Mouse (Mus musculus) heart, embryonic 13.5 days (tissue): ENCODE data around the gene March8. TPM values are rescaled to one million over a fixed set of nuclear protein-coding genes. Genes with fewer than 3 reads are reported as not detected.

Experiments used
- ATAC-seq: fragments of 200-750 bp; cut with Nextera tagmentation; 2 replicates; pipeline ENCODE4 v1.8.0; 2017; ENCODE audit warnings: moderate TSS enrichment; ENCODE audit not compliant: insufficient number of reproducible peaks, low FRiP score, low TSS enrichment; ENCODE audit errors: extremely low read depth
- H3K27ac ChIP-seq: fragments of 300-500 bp; sonication (generic); replicated peaks from 2 replicates; pipeline ENCODE4 v1.5.1; 2015; ENCODE audit warnings: moderate library complexity, mild to moderate bottlenecking, inconsistent platforms
- H3K27me3 ChIP-seq: fragments of 300-500 bp; sonication (generic); replicated peaks from 2 replicates; pipeline ENCODE4 v1.6.1; 2015; ENCODE audit warnings: mild to moderate bottlenecking, inconsistent platforms
- H3K36me3 ChIP-seq: fragments of 300-500 bp; sonication (generic); 2 replicates; pipeline ENCODE4 v1.6.1; 2015; ENCODE audit warnings: mild to moderate bottlenecking, inconsistent platforms
- H3K4me1 ChIP-seq: fragments of 300-500 bp; sonication (generic); 2 replicates; pipeline ENCODE4 v1.6.1; 2015; ENCODE audit warnings: inconsistent platforms
- H3K4me2 ChIP-seq: fragments of 300-500 bp; sonication (generic); 2 replicates; pipeline ENCODE4 v1.6.1; 2015; ENCODE audit warnings: inconsistent platforms, mild to moderate bottlenecking, moderate library complexity
- H3K4me3 ChIP-seq: fragments of 300-500 bp; sonication (generic); 2 replicates; pipeline ENCODE4 v1.5.1; 2015; ENCODE audit warnings: moderate library complexity, mild to moderate bottlenecking, inconsistent platforms
- H3K9ac ChIP-seq: fragments of 300-500 bp; sonication (generic); 2 replicates; pipeline ENCODE4 v1.6.1; 2015; ENCODE audit warnings: inconsistent platforms, mild to moderate bottlenecking, moderate library complexity
- H3K9me3 ChIP-seq: fragments of 300-500 bp; sonication (generic); 2 replicates; pipeline ENCODE4 v1.6.1; 2016; ENCODE audit warnings: inconsistent platforms
- WGBS: fragments of 180-500 bp; shearing (Covaris S2); methylation state at CpG from one replicate; pipeline ENCODE4 v1.1.7; 2015; ENCODE audit warnings: mixed read lengths; 5-methylcytosine and 5-hydroxymethylcytosine counted together
- polyA plus RNA-seq: library from polyadenylated mRNA; unstranded; fragments of >200 nt; fragmentation: Nextera tagmentation; extraction: Ambion mirVana; gene quantifications from 2 replicates; pipeline ENCODE4 v1.2.1, GENCODE M21; 2015

March8 gene
- polyA plus RNA-seq, 1 experiment from 2014 or later = 22.6 TPM

DNA sequence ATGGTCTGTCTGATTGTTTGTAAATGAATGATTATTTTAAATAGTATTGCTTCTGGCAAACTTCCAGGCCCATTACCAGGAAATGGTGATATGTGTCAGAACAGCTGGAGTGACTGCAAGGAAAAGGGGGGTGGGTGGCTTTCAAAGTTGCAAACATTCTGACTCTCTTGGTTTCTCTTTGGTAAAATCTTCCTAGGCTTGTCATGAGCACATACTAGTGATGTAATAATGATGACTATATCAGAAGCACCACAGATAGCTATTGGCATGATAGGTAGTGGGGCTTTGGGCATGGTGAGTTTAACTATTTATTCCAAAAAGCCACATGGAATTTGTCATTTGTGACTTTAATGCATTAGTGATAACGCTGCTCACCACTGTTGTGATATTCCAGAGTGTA lies 36.3 kb downstream of the March8 start:
- peaks cover 10% of the 10 kb centered on the region for H3K36me3 ChIP-seq
- no peak overlapping the region for H3K4me2 ChIP-seq
- 92% methylated on average over 1 of the region's 1 CpGs for WGBS
- no peak overlapping the region for H3K27ac ChIP-seq
- no peaks in the 10 kb centered on the region for H3K9me3 ChIP-seq
- H3K27me3 ChIP-seq = no peaks in the 10 kb centered on the region
- no peak overlapping the region for H3K4me3 ChIP-seq
- no peak overlapping the region for H3K9ac ChIP-seq
- peaks cover 24% of the 10 kb centered on the region for H3K4me1 ChIP-seq
- ATAC-seq = no peak

- no peak for ATAC-seq
- H3K9ac ChIP-seq = no peak overlapping the region
- no peak overlapping the region for H3K27ac ChIP-seq
- no peak overlapping the region for H3K4me3 ChIP-seq
- peaks cover 10% of the 10 kb centered on the region for H3K36me3 ChIP-seq
- H3K9me3 ChIP-seq = no peaks in the 10 kb centered on the region
- no peaks in the 10 kb centered on the region for H3K27me3 ChIP-seq
- no peak overlapping the region for H3K4me2 ChIP-seq
- H3K4me1 ChIP-seq = peaks cover 21% of the 10 kb centered on the region
These were observed 36.8 kb downstream of the March8 start for GRCm38 (mm10) chr6:116374618-116375017.

DNA sequence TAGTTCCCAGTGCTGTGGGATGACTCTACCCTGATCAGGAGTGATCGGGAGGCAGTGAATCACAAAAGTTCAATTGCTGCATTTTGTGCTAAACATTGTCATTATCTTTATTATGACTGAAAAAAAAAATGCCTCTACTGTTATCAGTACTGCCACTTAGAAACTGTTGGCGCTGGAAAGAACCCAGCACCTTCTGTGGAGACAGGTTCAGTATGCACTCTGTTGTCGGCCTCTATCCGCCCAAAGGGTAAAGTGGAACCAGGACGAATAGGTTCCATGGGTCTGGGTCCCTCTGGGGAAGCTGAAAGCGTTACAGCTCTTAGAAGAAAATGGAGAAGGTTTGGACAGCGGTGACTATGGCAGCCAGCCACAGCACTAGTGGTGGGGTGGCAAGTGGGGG lies 41.1 kb downstream of the March8 start:
- H3K9me3 ChIP-seq = no peaks in the 10 kb centered on the region
- WGBS = 67% methylated on average over 7 of the region's 7 CpGs
- H3K36me3 ChIP-seq = peaks cover 10% of the 10 kb centered on the region
- ATAC-seq = no peak
- no peaks in the 10 kb centered on the region for H3K27me3 ChIP-seq
- H3K27ac ChIP-seq = no peak overlapping the region
- no peak overlapping the region for H3K4me3 ChIP-seq
- peaks cover 14% of the 10 kb centered on the region for H3K4me1 ChIP-seq
- no peak overlapping the region for H3K4me2 ChIP-seq
- H3K9ac ChIP-seq = no peak overlapping the region

GRCm38 (mm10) chr6:116380157-116380556 lies 42.3 kb downstream of the March8 start:
- Histone ChIP-seq H3K9me3 (no peaks in the 10 kb centered on the region), H3K4me1 (peaks cover 12% of the 10 kb centered on the region), H3K4me2 (no peak overlapping the region), H3K36me3 (peaks cover 10% of the 10 kb centered on the region), H3K4me3 (no peak overlapping the region), H3K27ac (no peak overlapping the region), H3K27me3 (no peaks in the 10 kb centered on the region), H3K9ac (no peak overlapping the region)
- no peak for ATAC-seq
- 54% methylated on average over 3 of the region's 3 CpGs for WGBS

- no peak overlapping the region for H3K27ac ChIP-seq
- no peak for ATAC-seq
- H3K4me3 ChIP-seq = no peak overlapping the region
- no peak overlapping the region for H3K9ac ChIP-seq
- peaks cover 10% of the 10 kb centered on the region for H3K36me3 ChIP-seq
- WGBS = 58% methylated on average over 2 of the region's 2 CpGs
- no peaks in the 10 kb centered on the region for H3K9me3 ChIP-seq
- H3K4me1 ChIP-seq = peaks cover 23% of the 10 kb centered on the region
- H3K4me2 ChIP-seq = no peak overlapping the region
- H3K27me3 ChIP-seq = no peaks in the 10 kb centered on the region
These were observed 43.8 kb downstream of the March8 start for GRCm38 (mm10) chr6:116381605-116382004.

GRCm38 (mm10) chr6:116383582-116383981 lies 45.8 kb downstream of the March8 start:
- no peaks in the 10 kb centered on the region for H3K27me3 ChIP-seq
- H3K4me1 ChIP-seq = peaks cover 23% of the 10 kb centered on the region
- 81% methylated on average over 10 of the region's 10 CpGs for WGBS
- no peaks in the 10 kb centered on the region for H3K9me3 ChIP-seq
- H3K36me3 ChIP-seq = no peaks in the 10 kb centered on the region
- no peak for ATAC-seq
- H3K27ac ChIP-seq = no peak overlapping the region
- no peak overlapping the region for H3K4me2 ChIP-seq
- no peak overlapping the region for H3K9ac ChIP-seq
- H3K4me3 ChIP-seq = no peak overlapping the region

DNA sequence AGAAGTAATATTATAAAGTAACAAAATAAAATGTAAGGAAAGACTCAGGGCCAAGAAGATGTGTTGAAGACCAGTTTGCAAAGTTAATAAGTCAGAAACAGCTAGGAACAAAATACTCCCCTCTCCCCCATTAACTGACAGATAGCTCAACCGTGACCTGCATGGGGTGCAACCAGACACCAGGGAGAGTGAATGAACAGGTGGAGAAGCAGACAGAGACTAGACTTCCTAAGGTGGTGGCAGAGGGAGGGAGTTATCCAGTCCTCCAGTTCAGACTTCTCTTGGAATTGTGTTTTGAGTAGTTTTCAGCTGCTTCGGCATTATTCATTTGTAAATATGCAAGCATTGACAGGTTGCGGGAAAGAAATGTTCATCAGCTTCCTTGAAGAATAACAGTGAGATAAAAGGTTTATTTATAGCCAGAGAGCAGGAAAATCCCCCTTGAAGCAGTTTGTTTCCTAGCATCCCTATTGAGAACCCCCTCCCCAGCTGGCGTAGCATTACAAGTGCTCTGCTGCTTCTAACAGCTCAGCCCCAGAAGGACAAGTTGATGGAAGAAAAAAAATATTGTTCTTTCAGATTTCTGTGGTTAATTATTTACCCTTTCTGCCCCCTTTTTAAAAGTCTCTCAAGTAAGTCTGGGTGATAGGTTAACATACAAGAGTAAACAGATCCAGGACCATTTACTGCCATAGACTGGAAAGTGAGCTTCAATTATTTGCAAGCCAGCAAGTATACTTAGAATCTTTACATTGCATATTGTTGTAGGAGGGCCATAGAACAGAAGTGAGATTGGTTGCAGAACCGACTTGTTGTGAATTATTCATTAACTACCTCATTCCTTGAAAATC lies 47.6 kb downstream of the March8 start:
- Histone ChIP-seq H3K27me3 (no peaks in the 10 kb centered on the region), H3K36me3 (no peaks in the 10 kb centered on the region), H3K9me3 (no peaks in the 10 kb centered on the region), H3K4me2 (0 out of 2 replicates have a peak overlapping the region, but pooled peaks have one; percentile 9), H3K4me3 (no peak overlapping the region), H3K9ac (no peak overlapping the region), H3K4me1 (peaks cover 23% of the 10 kb centered on the region), H3K27ac (no peak overlapping the region)
- WGBS = 23% methylated on average over 5 of the region's 5 CpGs
- no peak for ATAC-seq

- Histone ChIP-seq H3K4me1 (peaks cover 23% of the 10 kb centered on the region), H3K27ac (no peak overlapping the region), H3K4me3 (no peak overlapping the region), H3K36me3 (no peaks in the 10 kb centered on the region), H3K9ac (no peak overlapping the region), H3K9me3 (no peaks in the 10 kb centered on the region), H3K27me3 (no peaks in the 10 kb centered on the region), H3K4me2 (0 out of 2 replicates have a peak overlapping the region, but pooled peaks have one; percentile 9)
- no peak for ATAC-seq
- WGBS = 35% methylated on average over 4 of the region's 4 CpGs
These were observed 48.2 kb downstream of the March8 start for GRCm38 (mm10) chr6:116386045-116386415.

- 87% methylated on average over 3 of the region's 3 CpGs for WGBS
- Histone ChIP-seq H3K9ac (no peak overlapping the region), H3K27ac (no peak overlapping the region), H3K27me3 (no peaks in the 10 kb centered on the region), H3K36me3 (no peaks in the 10 kb centered on the region), H3K4me3 (no peak overlapping the region), H3K4me1 (peaks cover 23% of the 10 kb centered on the region), H3K9me3 (no peaks in the 10 kb centered on the region), H3K4me2 (no peak overlapping the region)
- no peak for ATAC-seq
These were observed 48.7 kb downstream of the March8 start for GRCm38 (mm10) chr6:116386506-116386905.

- H3K4me3 ChIP-seq = no peak overlapping the region
- H3K4me1 ChIP-seq = peaks cover 22% of the 10 kb centered on the region
- WGBS = 93% methylated on average over 1 of the region's 1 CpGs
- no peak overlapping the region for H3K27ac ChIP-seq
- no peaks in the 10 kb centered on the region for H3K9me3 ChIP-seq
- no peak for ATAC-seq
- no peak overlapping the region for H3K4me2 ChIP-seq
- H3K27me3 ChIP-seq = no peaks in the 10 kb centered on the region
- H3K36me3 ChIP-seq = no peaks in the 10 kb centered on the region
- no peak overlapping the region for H3K9ac ChIP-seq
These were observed 50.2 kb downstream of the March8 start for GRCm38 (mm10) chr6:116388068-116388467.

- Histone ChIP-seq H3K36me3 (no peaks in the 10 kb centered on the region), H3K4me1 (peaks cover 12% of the 10 kb centered on the region), H3K4me2 (no peak overlapping the region), H3K4me3 (no peak overlapping the region), H3K9ac (no peak overlapping the region), H3K9me3 (no peaks in the 10 kb centered on the region), H3K27ac (no peak overlapping the region), H3K27me3 (no peaks in the 10 kb centered on the region)
- ATAC-seq = no peak
These were observed 51.7 kb downstream of the March8 start for GRCm38 (mm10) chr6:116389481-116389880.
